Mouse (Mus musculus) lung, postnatal 0 days (tissue): ENCODE results near the gene Hes2.

Source experiments
- CTCF ChIP-seq: IDR thresholded peaks from 2 replicates; pipeline ENCODE4 v1.5.1; 2016; ENCODE audit warnings: antibody characterized with exemption, mild to moderate bottlenecking
- EP300 ChIP-seq: IDR thresholded peaks from 2 replicates; pipeline ENCODE4 v1.6.1; 2016; ENCODE audit warnings: antibody characterized with exemption, mild to moderate bottlenecking, control low read depth

- TF ChIP-seq CTCF (no peak), EP300 (no peak)
These were observed 10.4 kb downstream of the Hes2 start for GRCm38 (mm10) chr4:152169103-152169502.
